Mouse (Mus musculus) subcutaneous adipose tissue, adult 2 months (tissue): ENCODE results near the gene Vmn2r83. TPM values are rescaled to one million over a fixed set of nuclear protein-coding genes. Genes with fewer than 3 reads are reported as not detected.

ENCODE experiments used
- polyA plus RNA-seq: library from polyadenylated mRNA; depleted of rRNA; stranded (reverse); fragments of >200 nt; gene quantifications from 2 replicates; pipeline ENCODE4 v1.2.3, GENCODE M21; 2012; ENCODE audit warnings: low replicate concordance; rRNA removed

Vmn2r83 gene
- not detected in 2 replicates for polyA plus RNA-seq

DNA sequence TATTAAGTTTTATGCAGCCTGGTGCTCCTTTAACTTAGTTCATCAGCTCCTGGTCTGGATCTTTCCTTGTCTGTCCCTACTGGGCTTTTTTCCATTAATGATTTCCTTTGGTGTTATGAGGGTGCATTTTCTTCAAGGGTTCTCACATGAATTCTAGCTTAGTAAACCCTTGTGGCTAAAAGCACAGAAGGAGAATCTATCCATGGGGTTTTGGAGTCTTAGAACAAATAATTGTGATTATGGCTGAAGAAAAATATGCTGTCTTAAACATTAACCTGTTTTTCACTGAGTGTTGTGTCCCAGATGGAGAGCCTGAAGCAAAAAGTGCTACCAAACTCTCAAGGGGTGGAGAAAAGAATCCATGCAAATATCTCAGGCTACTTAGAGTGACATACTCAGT, at the start of gene Vmn2r83:
Gene Vmn2r83, plus strand, starts transcription at position 301 of the 400 bp plus-strand sequence.

DNA sequence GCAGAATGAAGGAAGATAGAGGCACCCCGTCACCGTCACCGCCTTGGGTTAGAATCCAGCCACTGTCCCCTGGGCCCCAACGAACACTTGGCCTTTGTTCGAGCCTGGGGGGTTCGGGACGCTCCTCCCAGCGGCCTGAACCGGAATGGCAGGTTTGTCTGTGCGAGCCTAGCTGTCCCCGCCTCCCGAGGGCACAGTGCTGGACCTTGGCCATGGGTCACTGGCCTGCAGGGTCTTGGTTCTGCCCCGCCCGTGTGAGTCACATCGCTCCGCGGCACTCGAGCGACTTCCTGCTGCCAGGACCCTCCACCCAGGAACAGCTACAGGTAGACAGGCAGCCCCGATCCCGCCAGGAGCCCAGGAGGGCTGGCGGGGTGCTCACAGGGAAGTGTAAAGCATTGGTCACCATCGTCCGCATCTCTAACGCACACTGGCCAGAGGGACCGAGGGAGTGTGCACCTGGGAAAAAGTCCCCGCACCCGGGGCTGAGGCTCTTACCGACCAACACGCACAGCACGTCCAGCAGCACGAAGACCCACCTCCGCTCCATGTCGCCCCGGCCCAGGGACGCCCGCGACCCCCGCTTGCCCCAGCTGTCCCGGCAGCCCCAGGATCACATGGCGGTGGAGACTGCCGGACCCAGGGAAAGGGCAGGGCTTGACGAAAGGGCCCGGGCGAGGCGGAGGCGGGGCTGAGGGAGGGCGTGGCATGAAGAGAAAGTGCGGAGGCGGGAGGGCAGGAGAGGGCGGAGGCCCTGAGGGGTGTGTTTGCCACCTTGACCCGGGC, 64.8 kb downstream of the Vmn2r83 start, which contains the start of gene Plpp2:
Gene Plpp2, minus strand, starts transcription at position 671 of the 786 bp plus-strand sequence.

Other genes with a start within 250 kb of the Vmn2r83 start
- not detected in 2 replicates for gene Vmn2r81, start 221.0 kb upstream of the Vmn2r83 start, polyA plus RNA-seq
- not detected in 2 replicates for gene Vmn2r82, start 112.2 kb upstream of the Vmn2r83 start, polyA plus RNA-seq
- gene Plpp2, start 65.1 kb downstream of the Vmn2r83 start, polyA plus RNA-seq = 24.3 and 42.8 TPM in 2 replicates
- gene Mier2, start 86.5 kb downstream of the Vmn2r83 start, polyA plus RNA-seq = 50.2 and 106 TPM in 2 replicates
- not detected in 2 replicates for gene Theg, start 118.6 kb downstream of the Vmn2r83 start, polyA plus RNA-seq
- gene C2cd4c, start 145.3 kb downstream of the Vmn2r83 start, polyA plus RNA-seq = 0.11 and 0.67 TPM in 2 replicates
- gene Shc2, start 169.2 kb downstream of the Vmn2r83 start, polyA plus RNA-seq = 11.9 and 35.3 TPM in 2 replicates
- not detected in 2 replicates for gene Odf3l2, start 177.0 kb downstream of the Vmn2r83 start, polyA plus RNA-seq
- gene Madcam1, start 195.8 kb downstream of the Vmn2r83 start, polyA plus RNA-seq = 0.35 and 0.63 TPM in 2 replicates
- 53.3 and 65.9 TPM in 2 replicates for gene Tpgs1, start 200.6 kb downstream of the Vmn2r83 start, polyA plus RNA-seq
- 199 and 244 TPM in 2 replicates for gene Cdc34, start 213.5 kb downstream of the Vmn2r83 start, polyA plus RNA-seq
- 0.96 and 1.0 TPM in 2 replicates for gene Gzmm, start 220.3 kb downstream of the Vmn2r83 start, polyA plus RNA-seq
- gene Bsg, start 235.8 kb downstream of the Vmn2r83 start, polyA plus RNA-seq = 629 and 760 TPM in 2 replicates
- 2.0 and 3.2 TPM in 2 replicates for gene Hcn2, start 247.9 kb downstream of the Vmn2r83 start, polyA plus RNA-seq